Mouse (Mus musculus) ovary, postnatal 36 days (tissue): ENCODE results near the gene Prkg1.
A peak's percentile ranks its signal among the peaks of the same experiment; 100 is the strongest.

Source experiments
- DNase-seq: peaks from one replicate; pipeline ENCODE4 v3.0.0; 2022; ENCODE audit warnings: low spot score, mixed read lengths

Gene Prkg1

GRCm38 (mm10) chr19:31147457-31147856 is 617.4 kb downstream of the Prkg1 start:
- DNase-seq: no peak

- DNase-seq: no peak
Measured at GRCm38 (mm10) chr19:31146156-31146555, 618.7 kb downstream of the Prkg1 start.

- DNase-seq: no peak
Measured at GRCm38 (mm10) chr19:31141905-31142304, 622.9 kb downstream of the Prkg1 start.

- DNase-seq: no peak
Measured at GRCm38 (mm10) chr19:31136316-31136715, 628.5 kb downstream of the Prkg1 start.

GRCm38 (mm10) chr19:31132614-31133013 is 632.2 kb downstream of the Prkg1 start:
- no peak for DNase-seq

- no peak for DNase-seq
Measured at GRCm38 (mm10) chr19:31124628-31125027, 640.2 kb downstream of the Prkg1 start.

- DNase-seq: no peak
Measured at GRCm38 (mm10) chr19:31114690-31115089, 650.1 kb downstream of the Prkg1 start.

GRCm38 (mm10) chr19:31106835-31107554 is 657.8 kb downstream of the Prkg1 start:
- no peak for DNase-seq

GRCm38 (mm10) chr19:31106036-31106435 is 658.8 kb downstream of the Prkg1 start:
- no peak for DNase-seq

GRCm38 (mm10) chr19:31104764-31105163 is 660.1 kb downstream of the Prkg1 start:
- no peak for DNase-seq

GRCm38 (mm10) chr19:31099369-31099768 is 665.5 kb downstream of the Prkg1 start:
- no peak for DNase-seq

- no peak for DNase-seq
Measured at GRCm38 (mm10) chr19:31097857-31098256, 667.0 kb downstream of the Prkg1 start.

GRCm38 (mm10) chr19:31083761-31084160 is 681.1 kb downstream of the Prkg1 start:
- DNase-seq: no peak

GRCm38 (mm10) chr19:31082662-31083429 is 682.0 kb downstream of the Prkg1 start, which contains the start of gene Cstf2t:
Gene Cstf2t, plus strand, starts transcription at chr19:31082837.
- peak; percentile 99 for DNase-seq

- no peak for DNase-seq
Measured at GRCm38 (mm10) chr19:31082226-31082625, 682.6 kb downstream of the Prkg1 start.

GRCm38 (mm10) chr19:31078241-31078640 is 686.6 kb downstream of the Prkg1 start:
- no peak for DNase-seq

GRCm38 (mm10) chr19:31076106-31076505 is 688.7 kb downstream of the Prkg1 start:
- DNase-seq: no peak

- DNase-seq: no peak
Measured at GRCm38 (mm10) chr19:31074717-31075063, 690.1 kb downstream of the Prkg1 start.

- no peak for DNase-seq
Measured at GRCm38 (mm10) chr19:31073959-31074716, 690.7 kb downstream of the Prkg1 start.

- no peak for DNase-seq
Measured at GRCm38 (mm10) chr19:31065206-31065781, 699.5 kb downstream of the Prkg1 start.

GRCm38 (mm10) chr19:31064740-31065139 is 700.1 kb downstream of the Prkg1 start:
- no peak for DNase-seq

- DNase-seq: no peak
Measured at GRCm38 (mm10) chr19:31046601-31047000, 718.2 kb downstream of the Prkg1 start.
